Mouse (Mus musculus) lung, adult 18-20 months (tissue): Measurements from ENCODE around the gene Ctr9.
A peak's percentile ranks its signal among the peaks of the same experiment; 100 is the strongest.

Source experiments
- DNase-seq, 2 experiments: peaks; one replicate each; pipeline ENCODE4 v3.0.0; 2022; ENCODE audit warnings: mixed read lengths in 2 of 2

The Ctr9 gene

GRCm38 (mm10) chr7:111028281-111029045, at the start of gene Ctr9:
Ctr9 (plus strand) TSS chr7:111028951.
- peak; percentile 91 to 93 for DNase-seq

GRCm38 (mm10) chr7:110981036-110981435, 47.7 kb upstream of the Ctr9 start:
- peak; percentile 12 to 14 for DNase-seq

- DNase-seq = peak; percentile 31 to 60
Measured at GRCm38 (mm10) chr7:110982053-110982705, 46.6 kb upstream of the Ctr9 start, which contains the start of gene Mrvi1. Mrvi1 (minus strand) TSS chr7:110982461.

GRCm38 (mm10) chr7:110982764-110983163, 46.0 kb upstream of the Ctr9 start:
- peak; percentile 32 to 54 for DNase-seq

- DNase-seq = peak in 1 of 2 experiments; percentile 11
Measured at GRCm38 (mm10) chr7:110983621-110984020, 45.1 kb upstream of the Ctr9 start.

- peak in 1 of 2 experiments; percentile 24 for DNase-seq
Measured at GRCm38 (mm10) chr7:110985581-110986265, 43.0 kb upstream of the Ctr9 start.

GRCm38 (mm10) chr7:110988081-110988480, 40.7 kb upstream of the Ctr9 start:
- DNase-seq = no peak

GRCm38 (mm10) chr7:110989286-110989879, 39.4 kb upstream of the Ctr9 start:
- DNase-seq = no peak

GRCm38 (mm10) chr7:110990356-110991220, 38.2 kb upstream of the Ctr9 start:
- no peak for DNase-seq

GRCm38 (mm10) chr7:110991221-110991494, 37.6 kb upstream of the Ctr9 start:
- no peak for DNase-seq

GRCm38 (mm10) chr7:110998887-110999827, 29.6 kb upstream of the Ctr9 start:
- DNase-seq = no peak

GRCm38 (mm10) chr7:111004136-111004840, 24.5 kb upstream of the Ctr9 start:
- DNase-seq = no peak

- DNase-seq = no peak
Measured at GRCm38 (mm10) chr7:111014039-111014605, 14.6 kb upstream of the Ctr9 start.

GRCm38 (mm10) chr7:111014893-111015292, 13.9 kb upstream of the Ctr9 start:
- peak; percentile 80 to 87 for DNase-seq

GRCm38 (mm10) chr7:111015731-111016130, 13.0 kb upstream of the Ctr9 start:
- DNase-seq = no peak

- no peak for DNase-seq
Measured at GRCm38 (mm10) chr7:111016921-111017320, 11.8 kb upstream of the Ctr9 start.

- DNase-seq = no peak
Measured at GRCm38 (mm10) chr7:111020814-111021213, 7.9 kb upstream of the Ctr9 start.

- DNase-seq = peak; percentile 31 to 49
Measured at GRCm38 (mm10) chr7:111024068-111024594, 4.6 kb upstream of the Ctr9 start.

- DNase-seq = no peak
Measured at GRCm38 (mm10) chr7:111024912-111025311, 3.8 kb upstream of the Ctr9 start.

- DNase-seq = no peak
Measured at GRCm38 (mm10) chr7:111029046-111029553, 349 bp downstream of the Ctr9 start.
